Mouse (Mus musculus): ENCODE data around the gene Cdk5r2.

DNA sequence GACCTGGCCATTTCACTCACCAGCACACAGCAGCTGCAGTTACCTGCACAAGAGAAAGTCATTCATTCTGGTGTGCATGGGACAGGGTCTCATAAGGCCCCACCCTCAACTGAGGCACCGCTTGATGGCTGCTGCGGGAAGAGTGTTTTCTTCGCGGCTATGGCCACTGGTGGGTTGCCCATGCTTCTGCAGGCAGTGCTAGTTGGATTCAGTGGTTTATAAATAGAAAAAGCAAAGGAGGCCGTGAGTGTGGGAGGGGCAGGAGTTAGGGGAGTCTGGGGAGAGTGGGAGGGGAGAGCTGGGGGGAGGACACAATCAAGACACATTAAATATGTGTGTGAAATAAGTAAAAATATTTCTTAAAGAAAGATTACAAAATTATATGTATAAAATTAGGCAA, 11.6 kb upstream of the Cdk5r2 start:
- no peak for TF ChIP-seq CTCF (IDR thresholded peaks at IDR 0.05; ENCODE audit: low read depth, low read length)
- TF ChIP-seq POLR2A (IDR thresholded peaks at IDR 0.05; ENCODE audit: extremely low read depth, insufficient read depth, low read length), result no peak
